Mouse (Mus musculus): ENCODE measurements at regions not wholly inside any gene's neighbourhood (a gene's known extent, or its start where the extent isn't known, plus 50 kb on each side); places are given as distances from the start of the nearest gene placed in this dataset.

- in situ Hi-C loops (cut with MboI; ENCODE audit: unreplicated experiment in 2 of 2): no loop called here
Measured at GRCm38 (mm10) chr2:45554707-45555106, 437.5 kb upstream of the Zeb2 start.

GRCm38 (mm10) chr2:45541394-45541793 is 424.2 kb upstream of the Zeb2 start:
- in situ Hi-C loops (cut with MboI; ENCODE audit: unreplicated experiment in 2 of 2): no loop called here

- in situ Hi-C loops (cut with MboI; ENCODE audit: unreplicated experiment in 2 of 2): no loop called here
Measured at GRCm38 (mm10) chr2:45538950-45539349, 421.8 kb upstream of the Zeb2 start.

GRCm38 (mm10) chr2:45537722-45538121 is 420.5 kb upstream of the Zeb2 start:
- in situ Hi-C loops (cut with MboI; ENCODE audit: unreplicated experiment in 2 of 2): no loop called here

- in situ Hi-C loops (cut with MboI; ENCODE audit: unreplicated experiment in 2 of 2): no loop called here
Measured at GRCm38 (mm10) chr2:45534806-45535205, 417.6 kb upstream of the Zeb2 start.

GRCm38 (mm10) chr2:45522310-45522709 is 405.1 kb upstream of the Zeb2 start:
- in situ Hi-C loops (cut with MboI; ENCODE audit: unreplicated experiment in 2 of 2): no loop called here

- in situ Hi-C loops (cut with MboI; ENCODE audit: unreplicated experiment in 2 of 2): no loop called here
Measured at GRCm38 (mm10) chr2:45519550-45520152, 402.5 kb upstream of the Zeb2 start.

- in situ Hi-C loops (cut with MboI; ENCODE audit: unreplicated experiment in 2 of 2): no loop called here
Measured at GRCm38 (mm10) chr2:45514290-45515180, 397.3 kb upstream of the Zeb2 start.

GRCm38 (mm10) chr2:45512852-45513251 is 395.7 kb upstream of the Zeb2 start:
- in situ Hi-C loops (cut with MboI; ENCODE audit: unreplicated experiment in 2 of 2): no loop called here

- in situ Hi-C loops (cut with MboI; ENCODE audit: unreplicated experiment in 2 of 2): no loop called here
Measured at GRCm38 (mm10) chr2:45511791-45512190, 394.6 kb upstream of the Zeb2 start.

- in situ Hi-C loops (cut with MboI; ENCODE audit: unreplicated experiment in 2 of 2): no loop called here
Measured at GRCm38 (mm10) chr2:45504468-45504867, 387.3 kb upstream of the Zeb2 start.

GRCm38 (mm10) chr2:45493656-45494055 is 376.5 kb upstream of the Zeb2 start:
- in situ Hi-C loops (cut with MboI; ENCODE audit: unreplicated experiment in 2 of 2): no loop called here

GRCm38 (mm10) chr2:45486530-45486929 is 369.3 kb upstream of the Zeb2 start:
- in situ Hi-C loops (cut with MboI; ENCODE audit: unreplicated experiment in 2 of 2): no loop called here

GRCm38 (mm10) chr2:45485477-45485876 is 368.3 kb upstream of the Zeb2 start:
- in situ Hi-C loops (cut with MboI; ENCODE audit: unreplicated experiment in 2 of 2): no loop called here

- in situ Hi-C loops (cut with MboI; ENCODE audit: unreplicated experiment in 2 of 2): no loop called here
Measured at GRCm38 (mm10) chr2:45480671-45481070, 363.5 kb upstream of the Zeb2 start.

GRCm38 (mm10) chr2:45475996-45476395 is 358.8 kb upstream of the Zeb2 start:
- in situ Hi-C loops (cut with MboI; ENCODE audit: unreplicated experiment in 2 of 2): no loop called here

GRCm38 (mm10) chr2:45464306-45464705 is 347.1 kb upstream of the Zeb2 start:
- in situ Hi-C loops (cut with MboI; ENCODE audit: unreplicated experiment in 2 of 2): no loop called here

GRCm38 (mm10) chr2:45459410-45459809 is 342.2 kb upstream of the Zeb2 start:
- in situ Hi-C loops (cut with MboI; ENCODE audit: unreplicated experiment in 2 of 2): no loop called here

GRCm38 (mm10) chr2:45454811-45455210 is 337.6 kb upstream of the Zeb2 start:
- in situ Hi-C loops (cut with MboI; ENCODE audit: unreplicated experiment in 2 of 2): no loop called here

- in situ Hi-C loops (cut with MboI; ENCODE audit: unreplicated experiment in 2 of 2): no loop called here
Measured at GRCm38 (mm10) chr2:45439146-45439545, 322.0 kb upstream of the Zeb2 start.

- in situ Hi-C loops (cut with MboI; ENCODE audit: unreplicated experiment in 2 of 2): no loop called here
Measured at GRCm38 (mm10) chr2:45438739-45439138, 321.5 kb upstream of the Zeb2 start.

Measured in v-Abl transformed pro-B cells (cell line).